Mouse (Mus musculus): ENCODE measurements around the gene Mycbpap.
A peak's percentile ranks its signal among the peaks of the same experiment; 100 is the strongest.

Mycbpap gene

DNA sequence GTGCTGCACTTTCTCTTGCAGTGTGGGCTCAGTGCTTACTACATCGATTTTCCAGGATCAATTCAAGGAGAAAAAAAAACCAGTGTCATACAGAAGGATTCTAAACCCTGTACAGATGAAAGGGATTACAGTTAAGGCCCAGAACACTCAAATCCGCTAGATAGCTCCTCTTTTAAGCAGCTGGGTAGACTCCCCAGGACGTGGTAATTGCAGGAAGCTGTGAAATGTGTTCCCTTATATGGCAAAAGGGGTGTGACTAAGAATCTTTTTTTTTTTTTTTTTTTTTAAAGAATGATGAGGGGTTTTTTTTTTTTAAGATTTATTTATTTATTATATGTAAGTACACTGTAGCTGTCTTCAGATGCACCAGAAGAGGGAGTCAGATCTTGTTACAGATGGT lies 7.3 kb upstream of the Mycbpap start:
- no peak for DNase-seq

DNA sequence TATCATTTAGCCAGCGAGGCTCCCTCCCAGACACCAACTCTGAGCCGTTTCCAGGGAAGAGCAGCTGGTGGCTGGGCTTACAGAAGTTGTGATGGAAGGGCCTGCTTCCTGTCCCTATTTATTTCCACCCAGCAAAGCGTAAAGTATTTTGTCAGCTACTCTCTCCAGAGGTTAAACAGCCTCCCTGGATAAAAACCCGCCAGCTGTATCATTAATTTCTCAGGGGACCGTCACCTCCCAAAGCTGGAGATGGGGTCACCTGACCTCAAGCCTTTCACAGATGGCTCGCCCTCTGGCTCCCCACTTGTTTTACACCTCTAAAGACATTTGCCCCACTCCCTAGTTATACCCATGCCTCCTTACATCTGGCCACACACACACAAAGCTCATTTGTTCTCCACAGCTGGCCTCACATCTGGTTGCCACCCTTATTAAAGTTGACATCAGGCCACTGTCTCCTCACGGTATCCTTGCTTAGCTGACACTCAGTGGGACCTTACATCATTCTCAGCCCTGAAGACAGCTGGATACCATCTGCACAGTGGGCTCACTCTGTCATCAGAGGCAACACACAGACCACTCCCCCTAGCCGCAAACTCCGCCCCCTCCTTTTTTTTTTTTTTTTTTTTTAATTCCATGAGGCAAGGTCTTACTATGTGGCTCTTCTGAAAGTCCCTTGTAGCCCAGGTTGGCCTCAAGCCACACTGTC lies 4.8 kb upstream of the Mycbpap start:
- DNase-seq = no peak

DNA sequence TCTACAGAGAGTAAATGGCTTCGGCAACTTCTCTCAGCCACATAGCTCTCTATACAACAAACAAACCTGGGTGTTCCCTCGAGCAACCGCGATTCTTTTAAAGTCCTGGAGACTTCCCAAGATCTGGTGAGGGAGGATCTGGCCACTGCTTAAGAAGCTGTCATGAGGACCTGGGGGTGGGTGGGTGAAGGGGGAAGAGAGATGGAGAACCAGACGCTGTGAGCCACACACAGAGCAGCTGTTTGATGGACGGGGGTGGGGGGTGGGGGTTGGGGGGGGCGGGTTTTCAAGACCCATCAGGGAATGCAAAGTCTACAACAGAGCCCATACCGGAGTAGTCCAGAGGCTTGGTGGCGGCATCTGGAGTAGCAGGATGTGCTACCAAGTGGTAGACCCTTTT lies 8.1 kb downstream of the Mycbpap start:
- no peak for DNase-seq

DNA sequence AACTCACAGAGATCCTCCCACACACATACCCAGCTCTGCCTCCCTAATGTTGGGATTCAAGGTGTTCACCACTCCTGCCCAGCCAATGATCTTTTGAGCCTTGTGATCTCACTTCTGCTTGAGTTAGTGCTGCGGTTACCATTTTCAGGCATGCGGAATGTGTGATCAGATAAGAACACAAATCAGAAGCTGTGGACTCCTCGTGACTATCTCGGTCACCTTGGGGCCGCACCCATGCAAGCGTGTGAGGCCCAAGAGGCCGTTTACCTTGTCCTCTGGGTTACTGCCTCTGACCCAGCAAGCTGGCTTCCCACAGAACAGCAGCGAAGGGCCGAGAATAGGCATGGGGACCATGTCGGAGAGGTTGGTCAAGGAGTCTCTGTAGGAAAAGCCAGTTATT lies 12.6 kb downstream of the Mycbpap start:
- DNase-seq = no peak

DNA sequence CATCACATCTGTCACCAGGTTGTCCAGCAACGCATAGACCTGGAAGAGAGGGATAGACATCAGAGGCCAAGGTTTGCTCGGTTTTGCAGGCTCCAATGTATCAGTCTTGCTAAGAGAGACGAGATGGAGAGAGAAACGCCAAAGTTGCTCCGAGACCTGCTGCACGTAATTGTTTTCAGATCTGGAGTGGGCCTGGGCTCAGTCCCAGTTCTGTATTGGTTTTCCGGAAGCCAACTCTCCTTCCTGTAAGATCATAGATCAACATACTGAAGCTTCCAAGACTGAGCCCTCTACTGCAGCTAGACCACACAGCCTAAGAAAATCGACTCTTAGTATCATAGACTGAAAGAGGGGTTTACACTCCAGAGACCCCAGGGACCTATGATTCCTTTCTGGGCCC lies 20.1 kb downstream of the Mycbpap start:
- DNase-seq = no peak

DNA sequence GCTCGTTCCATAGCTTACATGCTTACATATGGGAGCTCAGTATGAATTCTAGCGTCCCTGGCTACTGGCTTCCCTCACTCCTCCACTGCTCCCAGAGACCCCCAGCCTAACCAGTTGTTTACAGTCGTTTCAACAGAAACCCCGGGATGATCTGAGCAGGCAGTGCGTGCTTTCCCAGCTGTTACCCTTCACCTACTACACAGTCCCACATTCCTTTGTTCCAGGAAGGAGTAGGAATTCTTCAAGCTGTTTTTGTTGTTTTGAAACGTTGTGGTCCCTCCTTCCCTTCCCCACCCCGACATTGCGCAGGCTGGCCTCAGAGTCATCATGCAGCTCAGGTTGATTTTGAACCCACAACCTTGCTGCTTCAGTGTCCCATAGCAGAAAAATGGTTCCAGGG lies 21.2 kb downstream of the Mycbpap start:
- no peak for DNase-seq

DNA sequence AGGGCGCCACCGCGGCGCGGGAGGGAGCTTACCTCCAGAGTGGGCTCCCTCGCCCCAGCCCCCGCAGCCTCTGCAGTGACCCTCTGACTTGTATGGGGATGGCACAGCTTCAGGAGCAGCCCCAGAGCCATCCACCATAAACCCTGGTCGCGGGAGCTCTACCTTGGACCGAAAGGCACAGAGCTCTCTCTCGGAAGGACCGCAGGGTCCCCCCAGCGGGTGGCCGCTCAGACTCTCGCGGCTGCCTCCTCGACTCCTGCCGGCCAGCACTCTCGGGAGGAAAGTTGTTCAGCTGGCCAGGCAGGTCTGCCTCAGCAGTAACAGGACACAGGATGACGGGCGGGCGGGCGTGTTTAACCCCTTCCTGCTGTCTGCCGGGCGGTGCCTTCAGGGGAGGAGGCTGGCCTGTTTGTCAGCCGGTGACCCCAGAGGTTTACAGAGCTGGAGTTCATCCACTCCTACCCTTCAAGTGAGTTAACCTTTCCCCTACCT lies 21.8 kb downstream of the Mycbpap start, which contains the start of gene Epn3:
TSS of gene Epn3 (minus strand) at position 314 of the 492 bp plus-strand sequence.
- peak; percentile 74 for DNase-seq

DNA sequence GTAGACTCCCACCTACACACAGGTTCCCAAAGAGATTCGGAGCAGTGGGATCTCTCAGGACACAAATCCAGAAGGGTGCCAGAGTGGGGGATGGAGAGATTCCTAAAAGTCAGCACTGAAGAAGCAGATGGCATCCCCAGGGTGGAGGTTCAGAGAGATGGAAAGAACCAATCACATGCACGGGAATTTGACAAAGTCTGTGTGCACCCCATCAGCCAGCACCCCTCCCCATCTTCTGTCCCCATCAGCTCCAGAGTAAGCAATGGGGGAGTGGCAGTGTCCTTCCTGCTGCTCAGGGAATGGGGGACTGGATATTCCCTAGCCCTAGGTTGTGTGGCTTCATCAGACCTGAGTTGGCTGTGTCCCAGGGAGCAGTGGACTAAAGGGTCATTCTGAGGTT lies 22.5 kb downstream of the Mycbpap start:
- no peak for DNase-seq

DNA sequence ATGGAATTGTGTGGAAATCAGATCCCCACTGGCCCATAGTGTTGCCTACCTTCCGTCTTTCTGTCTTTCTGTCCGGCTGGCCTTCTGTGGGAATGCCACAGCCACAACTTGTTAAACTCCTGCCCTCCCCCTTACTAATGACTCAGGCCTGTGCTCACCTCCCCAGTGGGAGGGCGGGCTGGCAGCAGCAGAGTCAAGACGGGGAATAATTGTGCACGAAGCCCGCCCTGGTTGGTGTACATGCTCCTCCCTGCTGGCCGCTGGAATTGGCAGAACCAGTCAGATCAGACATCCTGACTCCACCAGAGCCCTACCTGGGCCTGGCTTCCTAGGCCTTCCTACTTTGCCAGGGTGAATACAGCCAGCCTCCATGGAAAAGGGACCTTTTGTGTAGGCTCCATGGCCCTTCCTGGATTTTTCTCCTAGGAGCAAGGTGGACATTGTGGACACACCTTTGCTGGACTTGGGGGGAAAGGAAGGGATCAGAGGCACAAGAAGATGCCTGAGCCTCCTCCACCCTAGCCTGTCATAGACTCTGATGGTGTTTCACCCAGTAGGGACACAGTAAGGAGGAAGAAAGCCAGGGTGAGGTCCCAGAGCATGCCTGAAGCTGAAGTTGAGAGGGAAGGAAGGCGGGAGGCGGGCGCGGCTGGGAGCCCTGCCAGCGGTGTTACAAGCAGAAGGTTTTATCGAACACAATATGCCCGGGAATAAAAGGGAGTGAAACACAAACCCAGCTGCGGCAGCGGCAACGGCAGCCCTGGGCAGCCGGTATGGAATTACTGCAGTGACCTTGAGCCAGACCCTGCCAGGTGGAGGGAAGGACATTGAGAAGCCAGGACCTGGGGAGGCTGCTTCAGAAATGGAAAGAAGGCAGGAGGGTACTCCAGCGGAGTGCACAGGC lies 23.2 kb downstream of the Mycbpap start:
- peak; percentile 81 for DNase-seq

DNA sequence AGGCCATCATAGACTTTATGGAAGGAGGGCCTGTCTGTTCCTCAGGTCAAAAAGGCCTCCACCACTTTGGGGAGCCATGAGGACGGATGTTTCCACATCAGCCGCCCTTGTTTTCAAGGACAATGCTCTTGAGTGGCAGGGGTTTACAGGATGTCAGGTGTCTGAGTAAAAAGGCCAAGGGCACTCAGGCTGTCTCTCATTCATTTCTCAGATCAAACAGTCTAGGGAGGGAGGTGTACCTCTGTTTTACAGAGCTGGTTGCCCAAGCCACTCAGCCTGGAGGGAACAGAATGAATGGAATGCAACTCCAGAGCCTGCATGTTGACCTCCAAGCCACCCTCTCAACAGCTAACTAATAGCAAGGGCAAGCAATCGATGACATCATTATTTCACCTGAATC lies 26.1 kb downstream of the Mycbpap start:
- DNase-seq = no peak

DNA sequence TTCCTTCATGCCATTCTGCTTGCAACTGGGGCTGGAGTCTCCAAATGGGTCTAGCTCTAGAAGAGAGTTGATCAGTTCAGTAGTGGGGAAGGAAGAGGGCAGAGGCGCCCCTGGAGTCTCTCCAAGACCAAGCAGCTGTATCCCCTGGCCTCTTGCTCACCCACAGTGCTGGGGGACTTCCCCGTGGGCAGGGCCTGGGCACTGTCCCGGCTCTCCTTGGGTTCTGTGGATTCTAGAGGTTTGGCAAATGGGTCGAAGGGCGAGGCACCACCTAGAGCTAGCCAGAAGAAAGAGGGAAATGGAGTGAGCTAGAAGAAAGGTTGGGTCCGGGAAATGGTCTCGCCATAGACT lies 29.8 kb downstream of the Mycbpap start:
- no peak for DNase-seq

DNA sequence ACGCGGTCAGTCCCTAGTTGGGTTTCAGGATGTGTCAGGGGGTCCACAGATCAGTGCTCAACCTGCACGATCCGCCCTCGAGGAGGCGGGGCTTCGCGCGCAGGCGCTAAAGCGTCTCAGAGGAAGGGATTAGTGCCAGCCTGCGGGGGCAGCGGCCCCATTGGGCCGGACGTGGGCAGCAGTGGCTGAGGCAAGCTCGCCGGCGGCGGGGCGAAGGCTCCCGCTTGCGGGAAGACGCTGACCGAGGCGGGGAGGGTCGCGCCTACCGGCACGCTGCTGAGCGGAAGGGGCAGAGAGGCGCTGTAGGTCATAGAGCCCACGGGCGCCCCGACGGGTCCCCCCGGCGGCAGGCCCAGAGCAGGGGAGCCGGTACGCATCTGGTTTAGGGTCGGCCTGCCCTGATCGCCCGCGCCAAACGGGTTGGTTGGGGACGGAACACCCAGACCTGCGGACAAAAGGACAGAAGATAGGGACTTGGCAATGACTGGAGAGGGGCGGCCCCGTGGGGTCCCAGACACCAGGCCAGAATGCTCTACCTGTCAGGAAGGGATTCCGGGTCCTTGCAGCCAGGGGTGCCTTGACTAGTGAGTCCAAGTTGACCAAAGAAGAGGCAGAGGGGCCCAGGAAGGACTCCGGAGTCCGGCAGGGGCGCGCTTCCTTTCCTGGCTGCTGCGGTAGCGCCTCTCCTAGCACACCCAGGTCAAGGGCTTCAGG lies 30.4 kb downstream of the Mycbpap start:
- peak; percentile 77 for DNase-seq

DNA sequence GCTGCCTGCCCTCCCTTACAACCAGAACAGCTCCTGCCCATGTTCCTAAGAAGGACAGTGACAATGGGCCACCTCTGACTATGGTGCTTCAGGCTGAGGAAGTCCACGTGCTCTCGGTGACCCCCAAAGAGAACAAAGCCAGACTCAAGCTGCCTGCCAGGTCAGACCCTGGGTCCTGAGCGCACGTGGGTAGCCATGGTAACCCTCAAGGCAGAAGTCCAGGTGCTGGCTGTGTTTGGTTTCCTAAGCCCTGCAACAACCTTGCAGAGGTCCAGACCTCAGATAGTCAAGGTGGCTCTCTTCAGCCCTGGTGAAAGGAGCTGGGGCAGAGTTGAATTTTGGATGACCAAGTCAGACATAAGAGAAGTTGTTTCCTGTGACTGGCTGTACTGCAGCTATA lies 31.8 kb downstream of the Mycbpap start:
- no peak for DNase-seq

DNA sequence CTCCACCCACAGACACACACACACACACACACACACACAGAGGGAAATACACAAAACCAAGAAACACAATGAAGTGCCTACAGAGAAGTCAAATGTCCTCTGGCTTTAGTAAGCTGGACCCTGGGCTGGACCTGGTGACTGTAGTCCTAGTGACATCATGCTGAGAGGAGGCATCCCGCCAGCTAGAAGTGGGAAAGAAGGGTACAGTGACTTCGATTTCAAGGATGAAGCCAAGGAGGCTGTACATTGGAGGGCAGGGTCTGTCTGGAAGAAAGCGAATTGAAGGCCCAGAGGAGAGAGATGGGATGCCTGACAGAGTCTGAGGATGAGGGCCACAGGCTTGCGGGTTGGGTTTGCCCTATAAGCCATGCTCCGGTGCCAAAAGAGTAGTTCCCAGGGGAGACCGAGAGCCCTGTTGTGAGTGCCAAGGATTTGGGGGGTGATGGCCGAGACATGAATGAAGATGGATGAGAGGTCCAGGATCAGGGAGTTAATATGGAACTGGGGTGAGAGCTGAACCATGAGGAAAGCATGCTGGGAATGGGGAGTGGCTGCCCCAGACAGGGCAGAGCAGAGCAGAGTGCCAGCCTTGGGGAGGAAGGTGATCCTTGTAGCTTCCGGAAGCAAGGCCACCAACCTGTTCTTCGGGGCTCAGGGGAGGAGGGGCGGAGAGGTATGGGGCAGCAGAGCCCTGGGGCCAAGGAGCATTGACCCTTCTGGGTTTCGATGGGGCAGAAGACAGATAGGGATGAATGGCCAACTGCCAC lies 32.6 kb downstream of the Mycbpap start:
- no peak for DNase-seq

DNA sequence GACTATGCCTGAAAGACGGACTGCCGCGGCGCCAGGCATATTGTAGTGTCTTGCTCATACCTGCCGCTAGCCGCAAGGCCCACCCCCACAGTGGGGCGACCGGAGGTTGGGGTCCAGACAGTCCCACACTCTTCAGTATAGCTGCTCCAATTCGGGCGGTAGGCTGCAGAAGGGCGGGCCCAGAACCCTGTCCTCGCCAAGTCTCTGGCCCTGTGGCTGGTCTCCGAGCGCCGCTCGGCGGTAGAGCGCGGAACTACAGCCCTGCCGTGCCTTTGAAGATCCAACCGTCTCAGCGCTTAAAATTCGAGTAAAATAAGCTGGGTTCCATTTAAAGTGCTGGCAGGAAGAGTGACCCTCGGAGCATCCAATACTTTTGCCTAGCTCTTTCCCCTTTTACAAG lies 35.5 kb downstream of the Mycbpap start, which contains the start of gene Spata20:
TSS of gene Spata20 (minus strand) at position 179 of the 400 bp plus-strand sequence.
- peak; percentile 90 for DNase-seq

DNA sequence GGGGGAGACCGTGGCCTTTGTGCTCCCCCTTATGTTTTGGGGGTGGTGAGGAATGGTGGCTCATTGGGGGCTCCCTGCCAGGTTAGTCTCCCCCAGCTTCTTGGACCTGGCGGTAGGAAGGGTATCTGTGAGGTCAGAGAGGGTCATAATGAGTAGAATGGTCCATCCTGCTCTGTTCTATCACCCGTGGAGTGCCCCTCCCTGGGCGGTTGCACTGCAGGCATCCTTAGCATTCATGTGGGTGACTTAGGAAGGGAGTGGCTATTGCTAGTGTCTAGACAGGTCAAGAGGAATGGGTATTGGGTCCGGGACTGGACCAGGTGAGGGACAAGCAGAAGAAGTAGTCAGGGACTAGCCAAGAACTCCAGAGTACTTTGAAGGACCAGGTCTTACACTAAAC lies 36.3 kb downstream of the Mycbpap start:
- no peak for DNase-seq

DNA sequence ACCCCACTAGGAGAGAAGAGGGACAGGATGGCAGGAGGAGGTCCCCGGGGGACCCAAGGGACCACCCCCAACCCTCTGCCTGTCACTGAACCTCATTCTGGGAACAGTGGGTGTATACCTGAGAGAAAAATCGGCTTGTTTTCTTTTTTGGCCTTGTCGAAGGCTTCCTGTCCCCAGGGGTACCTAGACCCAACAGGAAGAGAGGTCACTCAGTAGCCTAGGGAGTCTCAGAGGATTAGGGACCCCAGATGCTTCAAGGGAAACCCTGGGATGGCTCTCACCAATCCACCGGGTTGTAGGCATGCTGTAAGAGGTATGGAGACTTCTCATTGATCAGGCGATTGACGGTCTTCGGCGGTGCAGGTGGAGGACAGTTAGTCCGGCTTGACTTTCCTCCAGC lies 36.9 kb downstream of the Mycbpap start:
- no peak for DNase-seq

DNA sequence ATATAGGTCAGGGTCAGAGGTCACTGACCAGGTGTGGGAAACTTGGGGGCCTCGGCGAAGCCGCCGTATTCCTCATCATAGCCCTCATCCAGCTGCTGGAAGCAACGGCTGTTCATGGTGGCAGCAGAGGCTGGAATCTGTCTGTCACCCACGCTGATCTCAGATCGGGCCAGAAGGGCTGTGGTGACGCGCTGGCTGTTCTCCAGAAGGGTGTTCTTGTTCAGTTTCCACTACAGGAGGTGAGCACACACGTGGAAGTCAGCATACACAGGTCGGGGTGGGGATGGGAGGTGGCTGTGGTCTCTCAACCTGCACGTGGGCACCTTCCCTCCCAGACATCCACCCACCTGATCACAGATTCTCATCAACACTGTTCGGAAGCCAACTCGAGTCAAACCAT lies 37.6 kb downstream of the Mycbpap start:
- no peak for DNase-seq

DNA sequence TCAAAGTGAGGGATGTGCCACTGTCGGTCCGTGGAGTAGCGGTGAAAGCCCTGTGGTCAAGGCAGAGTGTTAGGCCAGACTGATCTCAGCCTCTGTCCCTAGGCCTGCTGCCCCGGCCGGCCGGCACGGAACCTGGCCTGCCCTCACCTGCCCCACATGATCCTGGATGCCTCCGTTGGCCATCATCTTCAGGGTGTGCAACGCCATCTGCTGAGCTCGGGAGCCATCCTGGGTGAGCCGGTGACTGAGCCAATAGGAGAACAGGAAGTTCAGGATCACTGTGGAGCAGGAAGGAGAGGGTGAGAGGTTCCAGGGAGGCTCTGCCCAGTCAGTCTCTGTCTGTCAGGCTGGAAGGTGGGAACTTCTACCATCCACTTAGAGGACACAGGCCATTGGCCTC lies 38.1 kb downstream of the Mycbpap start:
- no peak for DNase-seq

DNA sequence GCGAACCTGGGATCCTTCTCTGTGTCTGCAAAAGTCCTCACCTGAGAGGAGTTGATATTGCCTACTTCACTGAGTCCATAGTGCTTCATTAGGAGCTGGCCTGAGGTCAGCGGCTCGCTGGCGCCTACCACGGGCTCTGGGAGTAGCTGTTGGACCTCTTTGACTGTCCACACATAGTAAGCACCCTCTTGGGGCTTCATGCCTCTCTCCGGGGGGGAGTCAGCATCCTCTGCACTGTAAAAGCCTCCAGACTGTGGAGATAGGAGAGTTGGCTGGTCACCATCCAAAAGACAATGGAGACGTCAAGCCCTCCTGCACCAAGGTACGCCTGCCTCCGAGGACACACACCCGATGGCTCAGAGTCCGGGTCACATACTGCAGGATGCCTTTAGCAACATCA lies 38.8 kb downstream of the Mycbpap start:
- DNase-seq = no peak

DNA sequence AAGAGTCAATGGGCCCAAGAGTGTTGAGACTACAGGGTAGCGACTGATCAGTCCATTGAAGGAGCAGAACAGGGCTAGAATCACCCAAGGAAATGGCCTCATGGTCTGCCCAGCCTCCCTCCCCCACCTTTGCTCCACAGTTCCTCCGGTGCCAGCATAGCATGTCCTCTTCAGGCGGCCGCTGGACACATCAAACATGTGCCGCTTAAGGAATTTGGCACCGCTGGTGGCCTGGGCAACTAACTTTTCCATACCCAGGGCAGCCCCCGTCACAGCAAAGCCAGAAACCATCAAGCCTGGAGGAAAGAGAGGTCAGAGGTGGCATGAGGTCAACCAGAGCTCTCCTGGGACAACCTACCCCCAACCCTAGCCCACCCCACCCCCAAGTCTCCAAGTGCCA lies 39.6 kb downstream of the Mycbpap start:
- no peak for DNase-seq

DNA sequence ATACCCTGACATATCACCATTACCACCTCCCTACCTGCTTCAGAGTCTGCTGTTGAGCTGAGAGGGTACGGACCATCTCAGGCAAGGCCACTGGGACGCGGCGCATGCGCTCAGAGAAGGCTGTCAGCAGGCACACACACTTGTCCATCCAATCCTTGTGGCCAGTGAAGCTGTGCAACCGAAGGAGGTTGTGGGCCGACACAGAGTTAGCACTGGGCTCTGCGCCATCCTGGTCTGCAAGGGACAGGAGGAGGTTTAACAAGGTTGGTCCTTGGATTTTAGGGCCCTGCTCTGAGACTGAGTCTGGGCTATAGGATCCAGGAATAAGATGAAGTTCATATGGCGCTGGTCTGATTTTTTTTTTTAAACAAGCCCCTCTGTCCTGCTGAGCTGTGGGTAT lies 41.2 kb downstream of the Mycbpap start:
- DNase-seq = no peak

DNA sequence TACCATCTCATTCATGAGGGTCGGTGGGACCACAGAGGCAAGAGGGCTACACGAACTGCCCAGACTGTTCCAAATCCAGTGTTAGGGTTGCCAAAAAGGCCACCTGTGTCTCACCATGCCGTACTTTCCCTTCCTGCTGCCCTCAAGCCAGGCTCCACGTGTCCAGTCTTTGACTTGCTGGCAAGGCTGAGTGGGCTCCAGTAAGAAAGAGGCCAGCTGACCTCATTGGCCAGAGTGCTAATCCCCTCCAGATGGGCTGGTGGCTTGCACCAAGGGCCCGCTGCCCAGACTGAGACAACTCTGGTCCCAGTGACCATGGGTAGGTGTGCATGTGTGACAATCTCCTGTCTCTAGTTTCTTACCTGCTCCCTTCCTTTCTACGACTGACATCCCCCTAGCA lies 43.9 kb downstream of the Mycbpap start:
- no peak for DNase-seq

Data from kidney, postnatal 14 days (tissue).